Mouse (Mus musculus) intestine, embryonic 15.5 days (tissue): ENCODE results near the gene Hpse2. TPM values are rescaled to one million over a fixed set of nuclear protein-coding genes. Genes with fewer than 3 reads are reported as not detected.

Experiments used
- ATAC-seq: fragments of 200-750 bp; cut with Nextera tagmentation; 2 replicates; pipeline ENCODE4 v1.8.0; 2017; ENCODE audit warnings: moderate TSS enrichment, moderate library complexity
- H3K27ac ChIP-seq: fragments of 300-500 bp; sonication (generic); 2 replicates; pipeline ENCODE4 v1.5.1; 2015; ENCODE audit warnings: mild to moderate bottlenecking, inconsistent platforms
- H3K27me3 ChIP-seq: fragments of 300-500 bp; sonication (generic); replicated peaks from 2 replicates; pipeline ENCODE4 v1.6.1; 2015; ENCODE audit warnings: inconsistent platforms
- H3K36me3 ChIP-seq: fragments of 300-500 bp; sonication (generic); 2 replicates; pipeline ENCODE4 v1.6.1; 2015; ENCODE audit warnings: inconsistent platforms
- H3K4me1 ChIP-seq: fragments of 300-500 bp; sonication (generic); replicated peaks from 2 replicates; pipeline ENCODE4 v1.6.1; 2015; ENCODE audit warnings: inconsistent platforms
- H3K4me2 ChIP-seq: fragments of 300-500 bp; sonication (generic); replicated peaks from 2 replicates; pipeline ENCODE4 v1.6.1; 2015; ENCODE audit warnings: mild to moderate bottlenecking, inconsistent platforms
- H3K4me3 ChIP-seq: fragments of 300-500 bp; sonication (generic); replicated peaks from 2 replicates; pipeline ENCODE4 v1.5.1; 2015; ENCODE audit warnings: inconsistent platforms
- H3K9ac ChIP-seq: fragments of 300-500 bp; sonication (generic); 2 replicates; pipeline ENCODE4 v1.6.1; 2015; ENCODE audit warnings: inconsistent platforms
- H3K9me3 ChIP-seq: fragments of 300-500 bp; sonication (generic); 2 replicates; pipeline ENCODE4 v1.6.1; 2016; ENCODE audit warnings: inconsistent platforms
- WGBS: fragments of 180-500 bp; shearing (Covaris S2); methylation state at CpG from one replicate; pipeline ENCODE4 v1.1.7; 2015; 5-methylcytosine and 5-hydroxymethylcytosine counted together
- polyA plus RNA-seq: library from polyadenylated mRNA; unstranded; fragments of >200 nt; fragmentation: Nextera tagmentation; extraction: Ambion mirVana; gene quantifications from 2 replicates; pipeline ENCODE4 v1.2.1, GENCODE M21; 2015

The Hpse2 gene
- polyA plus RNA-seq, 1 experiment from 2014 or later, result 17.5 TPM

- Histone ChIP-seq H3K4me3 (no peak overlapping the region), H3K4me1 (no peaks in the 10 kb centered on the region), H3K27ac (no peak overlapping the region), H3K9me3 (no peaks in the 10 kb centered on the region), H3K4me2 (no peak overlapping the region), H3K27me3 (no peaks in the 10 kb centered on the region), H3K9ac (no peak overlapping the region), H3K36me3 (no peaks in the 10 kb centered on the region)
- no peak for ATAC-seq
- WGBS, result 59% methylated on average over 7 of the region's 7 CpGs
These were observed 241.3 kb downstream of the Hpse2 start for GRCm38 (mm10) chr19:43146820-43147219.

GRCm38 (mm10) chr19:43141646-43142045 is 246.5 kb downstream of the Hpse2 start:
- no peak overlapping the region for H3K27ac ChIP-seq
- H3K4me1 ChIP-seq, result no peaks in the 10 kb centered on the region
- no peak for ATAC-seq
- no peak overlapping the region for H3K4me3 ChIP-seq
- H3K36me3 ChIP-seq, result no peaks in the 10 kb centered on the region
- H3K9ac ChIP-seq, result no peak overlapping the region
- no peak overlapping the region for H3K4me2 ChIP-seq
- H3K27me3 ChIP-seq, result no peaks in the 10 kb centered on the region
- no peaks in the 10 kb centered on the region for H3K9me3 ChIP-seq
- WGBS, result 43% methylated on average over 3 of the region's 3 CpGs

GRCm38 (mm10) chr19:43109796-43110195 is 278.4 kb downstream of the Hpse2 start:
- Histone ChIP-seq H3K36me3 (peaks cover 5% of the 10 kb centered on the region; the same call in 1 of the 2 replicates), H3K9me3 (no peaks in the 10 kb centered on the region), H3K9ac (no peak overlapping the region), H3K27me3 (no peaks in the 10 kb centered on the region), H3K4me1 (no peaks in the 10 kb centered on the region), H3K4me3 (no peak overlapping the region), H3K27ac (no peak overlapping the region), H3K4me2 (no peak overlapping the region)
- 62% methylated on average over 4 of the region's 4 CpGs for WGBS
- ATAC-seq, result no peak

GRCm38 (mm10) chr19:43096915-43097314 is 291.2 kb downstream of the Hpse2 start:
- Histone ChIP-seq H3K27me3 (no peaks in the 10 kb centered on the region), H3K4me1 (no peaks in the 10 kb centered on the region), H3K4me2 (no peak overlapping the region), H3K4me3 (no peak overlapping the region), H3K9me3 (no peaks in the 10 kb centered on the region), H3K27ac (no peak overlapping the region), H3K36me3 (no peaks in the 10 kb centered on the region), H3K9ac (no peak overlapping the region)
- no peak for ATAC-seq
- 70% methylated on average over 2 of the region's 2 CpGs for WGBS

- no peak overlapping the region for H3K4me2 ChIP-seq
- H3K4me1 ChIP-seq, result no peaks in the 10 kb centered on the region
- H3K27me3 ChIP-seq, result no peaks in the 10 kb centered on the region
- ATAC-seq, result peak; percentile 36; the same call in 1 of the 2 replicates
- H3K9me3 ChIP-seq, result no peaks in the 10 kb centered on the region
- no peak overlapping the region for H3K4me3 ChIP-seq
- H3K27ac ChIP-seq, result no peak overlapping the region
- no peak overlapping the region for H3K9ac ChIP-seq
- 73% methylated on average over 3 of the region's 3 CpGs for WGBS
- H3K36me3 ChIP-seq, result no peaks in the 10 kb centered on the region
These were observed 300.9 kb downstream of the Hpse2 start for GRCm38 (mm10) chr19:43087216-43087615.

- 0 out of 2 replicates have a peak overlapping the region, but pooled peaks have one; percentile 32 for H3K27ac ChIP-seq
- H3K4me3 ChIP-seq, result no peak overlapping the region
- H3K4me1 ChIP-seq, result no peaks in the 10 kb centered on the region
- no peak for ATAC-seq
- no peaks in the 10 kb centered on the region for H3K9me3 ChIP-seq
- no peak overlapping the region for H3K9ac ChIP-seq
- 50% methylated on average over 2 of the region's 2 CpGs for WGBS
- no peak overlapping the region for H3K4me2 ChIP-seq
- no peaks in the 10 kb centered on the region for H3K27me3 ChIP-seq
- no peaks in the 10 kb centered on the region for H3K36me3 ChIP-seq
These were observed 324.0 kb downstream of the Hpse2 start for GRCm38 (mm10) chr19:43064155-43064554.

- Histone ChIP-seq H3K27ac (no peak overlapping the region), H3K36me3 (no peaks in the 10 kb centered on the region), H3K4me3 (no peak overlapping the region), H3K27me3 (no peaks in the 10 kb centered on the region), H3K9ac (no peak overlapping the region), H3K4me1 (no peaks in the 10 kb centered on the region), H3K4me2 (no peak overlapping the region), H3K9me3 (no peaks in the 10 kb centered on the region)
- ATAC-seq, result no peak
- WGBS, result 41% methylated on average over 4 of the region's 4 CpGs
These were observed 343.6 kb downstream of the Hpse2 start for GRCm38 (mm10) chr19:43044506-43044905.

GRCm38 (mm10) chr19:43042721-43043120 is 345.4 kb downstream of the Hpse2 start:
- H3K4me3 ChIP-seq, result no peak overlapping the region
- H3K27ac ChIP-seq, result no peak overlapping the region
- H3K4me1 ChIP-seq, result no peaks in the 10 kb centered on the region
- 71% methylated on average over 2 of the region's 2 CpGs for WGBS
- no peak overlapping the region for H3K4me2 ChIP-seq
- no peaks in the 10 kb centered on the region for H3K27me3 ChIP-seq
- no peaks in the 10 kb centered on the region for H3K9me3 ChIP-seq
- H3K9ac ChIP-seq, result no peak overlapping the region
- ATAC-seq, result no peak
- H3K36me3 ChIP-seq, result no peaks in the 10 kb centered on the region

GRCm38 (mm10) chr19:43042211-43042610 is 345.9 kb downstream of the Hpse2 start:
- Histone ChIP-seq H3K4me1 (no peaks in the 10 kb centered on the region), H3K9ac (no peak overlapping the region), H3K4me2 (no peak overlapping the region), H3K4me3 (no peak overlapping the region), H3K36me3 (no peaks in the 10 kb centered on the region), H3K27ac (no peak overlapping the region), H3K9me3 (no peaks in the 10 kb centered on the region), H3K27me3 (no peaks in the 10 kb centered on the region)
- WGBS, result 84% methylated on average over 2 of the region's 2 CpGs
- ATAC-seq, result no peak

GRCm38 (mm10) chr19:43036381-43036780 is 351.8 kb downstream of the Hpse2 start:
- Histone ChIP-seq H3K4me2 (no peak overlapping the region), H3K4me1 (no peaks in the 10 kb centered on the region), H3K4me3 (no peak overlapping the region), H3K36me3 (no peaks in the 10 kb centered on the region), H3K27me3 (no peaks in the 10 kb centered on the region), H3K27ac (no peak overlapping the region), H3K9me3 (no peaks in the 10 kb centered on the region), H3K9ac (no peak overlapping the region)
- no peak for ATAC-seq
- 79% methylated on average over 4 of the region's 4 CpGs for WGBS

- no peak for ATAC-seq
- no peaks in the 10 kb centered on the region for H3K27me3 ChIP-seq
- no peak overlapping the region for H3K4me3 ChIP-seq
- H3K9me3 ChIP-seq, result no peaks in the 10 kb centered on the region
- H3K9ac ChIP-seq, result no peak overlapping the region
- H3K27ac ChIP-seq, result no peak overlapping the region
- no peak overlapping the region for H3K4me2 ChIP-seq
- 37% methylated on average over 4 of the region's 4 CpGs for WGBS
- no peaks in the 10 kb centered on the region for H3K36me3 ChIP-seq
- no peaks in the 10 kb centered on the region for H3K4me1 ChIP-seq
These were observed 360.9 kb downstream of the Hpse2 start for GRCm38 (mm10) chr19:43027305-43027704.

- Histone ChIP-seq H3K4me2 (no peak overlapping the region), H3K4me1 (no peaks in the 10 kb centered on the region), H3K9me3 (no peaks in the 10 kb centered on the region), H3K27ac (no peak overlapping the region), H3K27me3 (no peaks in the 10 kb centered on the region), H3K4me3 (no peak overlapping the region), H3K36me3 (no peaks in the 10 kb centered on the region), H3K9ac (no peak overlapping the region)
- 83% methylated on average over 3 of the region's 3 CpGs for WGBS
- no peak for ATAC-seq
These were observed 365.5 kb downstream of the Hpse2 start for GRCm38 (mm10) chr19:43022611-43023173.

- H3K4me1 ChIP-seq, result no peaks in the 10 kb centered on the region
- H3K27me3 ChIP-seq, result no peaks in the 10 kb centered on the region
- WGBS, result 90% methylated on average over 5 of the region's 5 CpGs
These were observed 369.4 kb downstream of the Hpse2 start for GRCm38 (mm10) chr19:43018792-43019191.

More at GRCm38 (mm10) chr19:43018792-43019191, 369.4 kb downstream of the Hpse2 start:
- Histone ChIP-seq H3K36me3 (no peaks in the 10 kb centered on the region), H3K4me3 (no peak overlapping the region), H3K9ac (no peak overlapping the region), H3K9me3 (no peaks in the 10 kb centered on the region), H3K4me2 (no peak overlapping the region), H3K27ac (no peak overlapping the region)
- no peak for ATAC-seq
